Mouse (Mus musculus) liver, adult 2 months (tissue): ENCODE measurements at regions not wholly inside any gene's neighbourhood (a gene's known extent, or its start where the extent isn't known, plus 50 kb on each side); places are given as distances from the start of the nearest gene placed in this dataset.

Experiments used
- DNase-seq: peaks from one replicate; pipeline ENCODE4 v3.0.0-alpha.2; 2011; ENCODE audit warnings: low read depth, low spot score; ENCODE audit errors: extremely low read depth
- H3K27ac ChIP-seq: fragments of 200-500 bp; replicated peaks from 2 replicates; pipeline ENCODE4 v1.5.1; 2012; ENCODE audit warnings: low read depth, mild to moderate bottlenecking, control low read depth, inconsistent platforms, low read length; ENCODE audit not compliant: insufficient read depth
- H3K27me3 ChIP-seq: fragments of 200-500 bp; 2 replicates; pipeline ENCODE4 v1.6.1; 2012; ENCODE audit warnings: mild to moderate bottlenecking, moderate library complexity, low read length, inconsistent platforms; ENCODE audit not compliant: control insufficient read depth, insufficient read depth
- H3K36me3 ChIP-seq: fragments of 200-500 bp; 2 replicates; pipeline ENCODE4 v1.6.1; 2012; ENCODE audit warnings: low read length, inconsistent platforms; ENCODE audit not compliant: control insufficient read depth, insufficient read depth
- H3K4me1 ChIP-seq: fragments of 200-500 bp; 2 replicates; pipeline ENCODE4 v1.6.1; 2011; ENCODE audit warnings: low read length; ENCODE audit not compliant: control insufficient read depth, insufficient read depth
- H3K4me3 ChIP-seq: fragments of 200-500 bp; 2 replicates; pipeline ENCODE4 v1.5.1; 2011; ENCODE audit warnings: low read depth, mild to moderate bottlenecking, control low read depth, low read length, moderate library complexity; ENCODE audit not compliant: insufficient read depth
- H3K79me2 ChIP-seq: fragments of 200-500 bp; 2 replicates; pipeline ENCODE4 v1.6.1; 2012; ENCODE audit warnings: inconsistent platforms, mild to moderate bottlenecking, low read length, moderate library complexity; ENCODE audit not compliant: control insufficient read depth, insufficient read depth
- H3K9ac ChIP-seq: fragments of 200-500 bp; 2 replicates; pipeline ENCODE4 v1.6.1; 2012; ENCODE audit warnings: low read depth, mild to moderate bottlenecking, control low read depth, inconsistent platforms, low read length
- CTCF ChIP-seq: fragments of 200-500 bp; IDR thresholded peaks from 2 replicates; pipeline ENCODE4 v1.5.1; 2011; ENCODE audit warnings: low read depth, low read length, control low read depth
- POLR2A ChIP-seq: fragments of 200-500 bp; IDR thresholded peaks from 2 replicates; pipeline ENCODE4 v1.6.1; 2011; ENCODE audit warnings: low read length, control low read depth; ENCODE audit not compliant: insufficient read depth; ENCODE audit errors: extremely low read depth
- WGBS: fragments of 180-500 bp; shearing (Covaris S2); methylation state at CpG from one replicate; pipeline ENCODE4 v1.1.7; 2018; 5-methylcytosine and 5-hydroxymethylcytosine counted together

DNA sequence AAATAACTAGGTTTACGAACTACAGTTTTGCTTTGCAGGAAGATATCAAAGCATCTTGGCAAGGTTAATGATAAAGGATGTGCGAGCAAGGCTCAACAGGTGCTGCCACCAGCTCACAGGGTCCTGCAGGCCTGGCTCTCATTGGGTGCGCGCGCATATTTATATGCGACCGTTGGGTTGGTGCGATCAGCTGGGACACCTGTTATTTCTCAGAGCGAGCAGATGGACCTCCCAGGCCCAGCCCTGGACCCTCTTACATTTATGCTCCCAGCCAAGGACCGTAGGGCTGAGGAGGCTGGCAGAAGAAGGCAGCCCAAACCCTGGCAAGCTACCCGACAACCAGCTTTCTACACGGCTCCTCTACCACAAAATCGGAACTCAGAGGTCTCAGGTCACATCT lies 260.8 kb downstream of the Actr3 start:
- H3K27me3 ChIP-seq, result no peaks in the 10 kb centered on the region
- H3K9ac ChIP-seq, result no peak overlapping the region
- H3K79me2 ChIP-seq, result no peaks in the 10 kb centered on the region
- 88% methylated on average over 13 of the region's 13 CpGs for WGBS
- no peaks in the 10 kb centered on the region for H3K4me1 ChIP-seq
- no peak for DNase-seq
- no peaks in the 10 kb centered on the region for H3K36me3 ChIP-seq
- no peak for TF ChIP-seq POLR2A
- TF ChIP-seq CTCF, result no peak
- no peak overlapping the region for H3K4me3 ChIP-seq
- H3K27ac ChIP-seq, result no peak overlapping the region

DNA sequence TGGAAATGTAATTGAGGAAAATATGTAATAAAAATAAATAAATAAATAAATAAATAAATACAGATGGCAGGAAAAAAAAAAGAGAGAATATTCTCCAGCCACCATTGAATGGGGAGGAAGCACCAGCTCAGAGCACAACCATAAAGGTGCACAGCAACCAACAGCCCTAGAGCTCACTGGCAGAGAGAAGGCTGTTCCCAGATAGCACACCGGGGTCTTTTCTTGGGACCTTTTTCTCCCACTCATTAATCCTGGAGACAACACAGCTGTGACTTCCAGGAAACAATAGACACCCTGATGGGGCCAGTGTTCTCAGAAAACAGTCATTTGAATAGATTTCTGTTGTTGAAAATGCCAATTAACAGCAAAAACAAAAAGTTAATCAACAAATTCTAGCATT lies 263.1 kb downstream of the Actr3 start:
- no peaks in the 10 kb centered on the region for H3K4me1 ChIP-seq
- H3K4me3 ChIP-seq, result no peak overlapping the region
- DNase-seq, result no peak
- WGBS, result 56% methylated on average over 1 of the region's 1 CpGs
- no peaks in the 10 kb centered on the region for H3K27me3 ChIP-seq
- no peak for TF ChIP-seq POLR2A
- TF ChIP-seq CTCF, result no peak
- H3K9ac ChIP-seq, result no peak overlapping the region
- no peaks in the 10 kb centered on the region for H3K79me2 ChIP-seq
- no peaks in the 10 kb centered on the region for H3K36me3 ChIP-seq
- H3K27ac ChIP-seq, result no peak overlapping the region

DNA sequence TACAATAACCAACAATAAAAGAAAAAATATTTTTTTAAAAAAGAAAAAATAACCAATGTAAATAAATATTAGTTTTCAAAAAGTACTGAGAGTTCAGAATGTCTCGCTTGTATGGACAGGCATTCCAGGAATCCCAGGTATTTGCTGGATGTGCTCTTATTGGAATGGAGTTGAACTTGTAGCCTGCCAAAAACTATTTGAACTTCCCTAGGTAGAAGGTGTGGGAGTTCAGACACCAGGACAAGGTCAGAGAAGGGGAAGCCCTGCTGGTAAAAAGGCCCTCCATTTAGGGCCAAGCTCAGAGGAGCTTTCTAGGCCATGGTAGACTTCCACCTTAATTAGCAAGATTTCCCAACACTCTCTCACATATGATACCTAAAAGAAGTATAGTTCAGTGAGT lies 270.3 kb downstream of the Actr3 start:
- H3K79me2 ChIP-seq, result no peaks in the 10 kb centered on the region
- H3K9ac ChIP-seq, result no peak overlapping the region
- 22% methylated on average over 1 of the region's 1 CpGs for WGBS
- no peaks in the 10 kb centered on the region for H3K4me1 ChIP-seq
- no peak for TF ChIP-seq POLR2A
- TF ChIP-seq CTCF, result no peak
- no peaks in the 10 kb centered on the region for H3K36me3 ChIP-seq
- H3K27ac ChIP-seq, result no peak overlapping the region
- no peaks in the 10 kb centered on the region for H3K27me3 ChIP-seq
- H3K4me3 ChIP-seq, result no peak overlapping the region
- no peak for DNase-seq

DNA sequence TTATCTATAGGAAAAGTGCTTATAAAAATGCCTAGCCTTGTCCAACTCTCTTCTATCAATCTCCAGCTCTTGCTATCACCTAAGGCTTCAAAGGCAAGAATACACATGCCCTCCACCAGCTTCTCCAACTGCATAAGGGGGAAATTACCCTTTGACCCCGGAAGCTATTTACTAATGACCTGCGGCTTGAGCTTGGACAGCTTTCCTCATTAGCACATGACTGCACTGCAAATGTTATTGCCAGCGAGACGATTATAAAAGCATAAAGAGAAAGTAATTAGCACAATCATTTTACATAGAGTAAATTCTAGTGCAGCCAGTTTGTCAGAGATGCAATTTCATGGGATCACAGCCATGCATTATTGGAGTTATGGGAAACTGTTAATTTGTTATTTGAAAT lies 277.0 kb downstream of the Actr3 start:
- WGBS, result 74% methylated on average over 4 of the region's 4 CpGs
- no peaks in the 10 kb centered on the region for H3K4me1 ChIP-seq
- DNase-seq, result no peak
- no peak overlapping the region for H3K9ac ChIP-seq
- TF ChIP-seq CTCF (no peak), POLR2A (no peak)
- H3K27me3 ChIP-seq, result no peaks in the 10 kb centered on the region
- no peak overlapping the region for H3K27ac ChIP-seq
- no peak overlapping the region for H3K4me3 ChIP-seq
- H3K79me2 ChIP-seq, result no peaks in the 10 kb centered on the region
- H3K36me3 ChIP-seq, result no peaks in the 10 kb centered on the region

DNA sequence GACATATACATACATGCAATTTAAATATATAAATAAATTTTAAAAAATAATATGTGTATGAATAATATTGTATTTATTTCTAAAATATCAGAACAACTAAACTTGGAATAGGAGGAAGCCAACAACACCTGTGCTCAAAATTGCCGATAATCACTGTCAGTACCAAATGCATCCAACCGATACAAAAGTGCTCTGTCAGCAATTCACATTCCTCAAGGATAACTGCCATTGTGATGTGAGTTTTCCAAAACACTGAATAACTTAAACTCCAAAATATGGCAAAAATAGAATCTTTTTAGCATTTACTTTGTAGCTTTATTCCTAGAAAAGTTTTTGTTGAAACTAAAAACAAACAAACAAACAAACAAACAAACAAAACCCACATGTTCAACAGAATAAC lies 279.4 kb downstream of the Actr3 start:
- Histone ChIP-seq H3K79me2 (no peaks in the 10 kb centered on the region), H3K4me1 (no peaks in the 10 kb centered on the region), H3K36me3 (no peaks in the 10 kb centered on the region), H3K27me3 (no peaks in the 10 kb centered on the region), H3K27ac (no peak overlapping the region), H3K4me3 (no peak overlapping the region), H3K9ac (no peak overlapping the region)
- WGBS, result 93% methylated on average over 2 of the region's 2 CpGs
- TF ChIP-seq CTCF, result no peak
- TF ChIP-seq POLR2A, result no peak
- DNase-seq, result no peak

DNA sequence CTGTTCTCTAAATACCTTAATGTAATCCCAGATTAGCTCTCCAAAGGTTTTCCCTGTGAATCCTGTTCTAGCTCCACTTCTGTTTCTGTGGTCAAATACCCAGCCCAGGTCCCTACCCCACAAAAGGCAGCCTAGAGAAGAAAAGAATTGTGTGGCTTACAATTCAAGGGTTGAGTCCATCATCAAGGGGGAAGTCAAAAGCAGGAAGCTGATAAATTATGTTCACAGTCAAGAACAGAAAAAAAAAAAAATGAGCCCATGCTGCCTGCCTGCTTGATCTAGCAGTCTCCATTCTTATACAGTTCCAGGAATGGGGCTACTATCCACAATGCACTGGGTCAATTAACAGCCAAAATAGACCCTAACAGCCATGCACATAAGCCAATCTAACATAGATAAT lies 285.7 kb downstream of the Actr3 start:
- TF ChIP-seq CTCF (no peak), POLR2A (no peak)
- Histone ChIP-seq H3K36me3 (no peaks in the 10 kb centered on the region), H3K27me3 (no peaks in the 10 kb centered on the region), H3K4me1 (no peaks in the 10 kb centered on the region), H3K79me2 (no peaks in the 10 kb centered on the region), H3K27ac (no peak overlapping the region), H3K9ac (no peak overlapping the region), H3K4me3 (no peak overlapping the region)
- no peak for DNase-seq

DNA sequence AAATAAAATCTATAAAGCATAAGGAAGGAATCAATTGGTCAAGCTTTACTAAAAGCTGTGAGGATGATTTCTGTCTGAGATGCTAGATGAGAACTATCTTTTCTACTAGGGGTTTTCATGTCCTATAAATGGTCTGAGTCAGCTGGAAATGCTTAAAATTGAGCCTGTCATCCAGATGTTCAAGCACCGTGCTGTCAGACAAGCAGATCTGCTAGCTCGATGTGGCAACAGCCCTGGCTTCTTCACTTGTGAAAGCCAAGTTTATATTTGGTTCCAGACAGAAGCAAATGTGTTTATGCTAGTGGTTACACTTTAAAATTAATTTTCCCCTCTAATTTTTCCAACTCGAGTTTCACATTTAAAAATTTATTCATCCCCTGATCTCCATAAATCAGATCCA lies 311.7 kb downstream of the Actr3 start:
- 62% methylated on average over 3 of the region's 3 CpGs for WGBS

More for the DNA sequence above, 311.7 kb downstream of the Actr3 start:
- H3K4me3 ChIP-seq, result no peak overlapping the region
- no peaks in the 10 kb centered on the region for H3K27me3 ChIP-seq
- no peak overlapping the region for H3K27ac ChIP-seq
- H3K9ac ChIP-seq, result no peak overlapping the region
- DNase-seq, result no peak
- TF ChIP-seq POLR2A, result no peak
- TF ChIP-seq CTCF, result no peak
- H3K79me2 ChIP-seq, result no peaks in the 10 kb centered on the region
- H3K4me1 ChIP-seq, result no peaks in the 10 kb centered on the region
- H3K36me3 ChIP-seq, result no peaks in the 10 kb centered on the region
